Mouse (Mus musculus) ovary, adult 18-20 months (tissue): ENCODE data around the gene Ufc1.
"Not testable (repeated sequence)": the region's sequence is repeated elsewhere in the genome, so short reads cannot be mapped to it uniquely, and the experiment has no call there.

ENCODE experiments used
- DNase-seq: peaks from one replicate; pipeline ENCODE4 v3.0.0; 2022; ENCODE audit warnings: low spot score, mixed read lengths

Ufc1 gene

GRCm38 (mm10) chr1:171247916-171248315 lies 46.9 kb downstream of the Ufc1 start:
- no peak for DNase-seq

- no peak for DNase-seq
These were observed 47.4 kb downstream of the Ufc1 start for GRCm38 (mm10) chr1:171247453-171247841.

- peak; percentile 96 for DNase-seq
These were observed 47.9 kb downstream of the Ufc1 start for GRCm38 (mm10) chr1:171246709-171247452.

- DNase-seq = no peak
These were observed 49.5 kb downstream of the Ufc1 start for GRCm38 (mm10) chr1:171245353-171245752.

GRCm38 (mm10) chr1:171241952-171242351 lies 52.9 kb downstream of the Ufc1 start:
- DNase-seq = not testable (repeated sequence)

GRCm38 (mm10) chr1:171240911-171241310 lies 53.9 kb downstream of the Ufc1 start:
- DNase-seq = no peak

GRCm38 (mm10) chr1:171239992-171240744 lies 54.7 kb downstream of the Ufc1 start:
- no peak for DNase-seq
